Comparison of ENCODE assay signal across 8 mouse cellular contexts in the genomic region with DNA sequence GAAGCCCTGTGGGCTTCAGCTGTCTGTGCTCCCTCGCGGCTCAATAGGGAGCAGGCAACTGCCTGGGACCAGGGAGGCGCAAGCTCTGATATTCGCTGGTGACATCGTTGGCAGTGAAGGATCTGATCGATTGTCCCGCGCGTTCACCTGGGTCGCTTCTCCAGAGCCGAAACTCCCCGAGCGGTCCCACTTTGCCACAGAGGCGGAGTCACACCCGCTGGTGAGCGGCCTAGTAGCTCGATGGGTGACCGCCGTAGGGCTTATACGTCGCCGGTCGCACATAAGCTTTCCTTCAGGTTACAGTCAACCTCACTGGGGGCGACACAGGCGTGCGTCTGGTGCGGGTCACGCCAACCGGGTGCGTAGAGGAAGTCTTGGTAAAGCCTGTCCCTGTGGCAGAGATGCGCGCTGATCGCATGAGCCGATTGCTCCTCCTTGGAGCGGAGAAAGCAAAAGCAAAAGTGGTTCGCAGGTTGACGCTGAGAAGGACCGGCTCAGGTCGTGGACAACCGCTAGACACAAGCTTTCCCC. TPM values are rescaled to one million over a fixed set of nuclear protein-coding genes. Genes with fewer than 3 reads are reported as not detected.
A peak's percentile ranks its signal among the peaks of the same experiment; 100 is the strongest.
DNase-seq lines count a peak whose midpoint lies in the region; ATAC-seq lines count a peak whose summit lies in the region.

No protein-coding gene starts in this region.

- ATAC-seq in CD4-positive, CD25-positive, alpha-beta regulatory T cell, adult 4 months, result no peak
- no peak for ATAC-seq in forebrain, embryonic 11.5 days (replicated peaks; ENCODE audit: low FRiP score)
- ATAC-seq in limb, embryonic 11.5 days (ENCODE audit: insufficient number of reproducible peaks, low FRiP score, low TSS enrichment, low read depth), result no peak
- ATAC-seq in cerebellum, adult (ENCODE audit: insufficient number of reproducible peaks, low FRiP score, low TSS enrichment), result no peak

- H3K4me1 ChIP-seq in forebrain, embryonic 11.5 days (replicated peaks; ENCODE audit: control insufficient read depth, insufficient read depth, low read length), result peaks cover 19% of the 10 kb centered on the region
- peaks cover 34% of the 10 kb centered on the region for H3K4me1 ChIP-seq in limb, embryonic 11.5 days (ENCODE audit: control insufficient read depth, insufficient read depth, low read length)

- H3K9me3 ChIP-seq in forebrain, embryonic 11.5 days (ENCODE audit: control insufficient read depth, low read length), result no peaks in the 10 kb centered on the region
- no peaks in the 10 kb centered on the region for H3K9me3 ChIP-seq in limb, embryonic 11.5 days (ENCODE audit: control insufficient read depth, low read length)

- no peak overlapping the region for H3K9ac ChIP-seq in forebrain, embryonic 11.5 days (ENCODE audit: low read length)
- H3K9ac ChIP-seq in limb, embryonic 11.5 days (ENCODE audit: low read length), result peak overlapping the region; percentile 27; the same call in 1 of the 2 replicates

- peaks cover 79% of the 10 kb centered on the region for H3K27me3 ChIP-seq in forebrain, embryonic 11.5 days (ENCODE audit: control insufficient read depth, insufficient read depth, low read length)
- H3K27me3 ChIP-seq in limb, embryonic 11.5 days (ENCODE audit: control insufficient read depth, insufficient read depth, low read length), result peaks cover 76% of the 10 kb centered on the region

- WGBS in forebrain, embryonic 11.5 days, result under 1% methylated on average over 40 of the region's 40 CpGs
- WGBS in limb, embryonic 11.5 days, result 1% methylated on average over 40 of the region's 40 CpGs

- H3K36me3 ChIP-seq in forebrain, embryonic 11.5 days (ENCODE audit: control insufficient read depth, insufficient read depth, low read length), result no peaks in the 10 kb centered on the region
- no peaks in the 10 kb centered on the region for H3K36me3 ChIP-seq in limb, embryonic 11.5 days (ENCODE audit: control insufficient read depth, insufficient read depth, low read length)

- H3K4me3 ChIP-seq in forebrain, embryonic 11.5 days (ENCODE audit: low read depth, low read length), result peak overlapping the region; percentile 19
- peak overlapping the region; percentile 26 for H3K4me3 ChIP-seq in limb, embryonic 11.5 days (ENCODE audit: low read depth, low read length)

- no peak overlapping the region for H3K27ac ChIP-seq in forebrain, embryonic 11.5 days (ENCODE audit: low read depth, low read length)
- H3K27ac ChIP-seq in limb, embryonic 11.5 days (replicated peaks; ENCODE audit: low read depth, low read length), result no peak overlapping the region

- peak; percentile 26 for DNase-seq in CD4-positive, CD25-positive, alpha-beta regulatory T cell, adult 2 months (ENCODE audit: low read depth, low spot score)
- DNase-seq in CD4-positive helper T cell, adult 2 months (ENCODE audit: low read depth, low spot score), result peak; percentile 16
- DNase-seq in forebrain, embryonic 11.5 days (ENCODE audit: low spot score), result peak; percentile 63
- peak; percentile 75 for DNase-seq in limb, embryonic 11.5 days (ENCODE audit: low spot score)
- DNase-seq in neural tube, embryonic 10.5 days (ENCODE audit: extremely low spot score, low spot score), result peak; percentile 76
- no peak for DNase-seq in spleen, adult 12 weeks (ENCODE audit: low spot score)

- peak overlapping the region; percentile 42 for H3K4me2 ChIP-seq in forebrain, embryonic 11.5 days (ENCODE audit: low read depth, low read length, severe bottlenecking)
- peak overlapping the region; percentile 53 for H3K4me2 ChIP-seq in limb, embryonic 11.5 days (ENCODE audit: low read depth, severe bottlenecking)

RNA-seq across cellular contexts. Expression of gene Foxf2, which starts 3.8 kb away (rescaled TPM):
- not detected for polyA plus RNA-seq in CD4-positive, CD25-positive, alpha-beta regulatory T cell, adult 4 months (2017; shearing (Covaris generic))
- polyA plus RNA-seq in forebrain, embryonic 11.5 days (2014; fragmentation: Nextera tagmentation; extraction: Ambion mirVana), result 5.2 and 6.2 TPM in 2 replicates
- 0.20 and 0.71 TPM in 2 replicates for polyA plus RNA-seq in limb, embryonic 11.5 days (2014; fragmentation: Nextera tagmentation; extraction: Ambion mirVana)
